Mouse (Mus musculus) heart, postnatal 0 days (tissue): Measurements from ENCODE around the gene Prkd1. TPM values are rescaled to one million over a fixed set of nuclear protein-coding genes. Genes with fewer than 3 reads are reported as not detected.

Source experiments
- ATAC-seq: fragments of 200-750 bp; cut with Nextera tagmentation; 2 replicates; pipeline ENCODE4 v1.8.0; 2017; ENCODE audit warnings: low read depth, moderate number of reproducible peaks, moderate library complexity; ENCODE audit not compliant: insufficient read depth
- DNase-seq: peaks from one replicate; pipeline ENCODE4 v3.0.0-alpha.2; 2016; ENCODE audit warnings: low spot score
- H3K27ac ChIP-seq: fragments of 300-500 bp; sonication (generic); 2 replicates; pipeline ENCODE4 v1.5.1; 2014; ENCODE audit warnings: low read depth, mild to moderate bottlenecking
- H3K27me3 ChIP-seq: fragments of 300-500 bp; sonication (generic); 2 replicates; pipeline ENCODE4 v1.6.1; 2014; ENCODE audit warnings: low read length, mixed read lengths; ENCODE audit not compliant: control insufficient read depth, insufficient read depth
- H3K36me3 ChIP-seq: fragments of 300-500 bp; sonication (generic); replicated peaks from 2 replicates; pipeline ENCODE4 v1.6.1; 2014; ENCODE audit warnings: low read length, mixed read lengths; ENCODE audit not compliant: control insufficient read depth, insufficient read depth
- H3K4me1 ChIP-seq: fragments of 300-500 bp; sonication (generic); 2 replicates; pipeline ENCODE4 v1.6.1; 2014; ENCODE audit warnings: antibody characterized with exemption; ENCODE audit not compliant: control insufficient read depth, insufficient read depth
- H3K4me2 ChIP-seq: fragments of 300-500 bp; sonication (generic); 2 replicates; pipeline ENCODE4 v1.6.1; 2014; ENCODE audit warnings: low read depth, mild to moderate bottlenecking, low read length, moderate library complexity
- H3K4me3 ChIP-seq: fragments of 300-500 bp; sonication (generic); 2 replicates; pipeline ENCODE4 v1.5.1; 2014; ENCODE audit warnings: low read depth, low read length
- H3K9ac ChIP-seq: fragments of 300-500 bp; sonication (generic); replicated peaks from 2 replicates; pipeline ENCODE4 v1.6.1; 2014; ENCODE audit warnings: low read depth, low read length, mixed read lengths
- H3K9me3 ChIP-seq: fragments of 300-500 bp; sonication (generic); replicated peaks from 2 replicates; pipeline ENCODE4 v1.6.1; 2016; ENCODE audit warnings: low read length; ENCODE audit not compliant: control insufficient read depth
- CTCF ChIP-seq: IDR thresholded peaks from 2 replicates; pipeline ENCODE4 v1.5.1; 2016; ENCODE audit warnings: antibody characterized with exemption, control low read depth, low read depth
- EP300 ChIP-seq: IDR thresholded peaks from 2 replicates; pipeline ENCODE4 v1.6.1; 2016; ENCODE audit warnings: antibody characterized with exemption, low read depth
- WGBS: fragments of 180-500 bp; shearing (Covaris S2); extraction: QIAGEN DNeasy Blood & Tissue Kit; methylation state at CpG from one replicate; pipeline ENCODE4 v1.1.7; 2014; 5-methylcytosine and 5-hydroxymethylcytosine counted together
- polyA plus RNA-seq: library from polyadenylated mRNA; unstranded; fragments of >200 nt; fragmentation: Nextera tagmentation; extraction: Ambion mirVana; gene quantifications from 2 replicates; pipeline ENCODE4 v1.2.1, GENCODE M21; 2015
- total RNA-seq: library from RNA; depleted of rRNA; stranded (reverse); fragments of >200 nt; gene quantifications from 2 replicates; pipeline ENCODE4 v1.2.3, GENCODE M21; 2014; ENCODE audit warnings: low replicate concordance

Prkd1 gene
- total and polyA plus RNA-seq, 2 experiments from 2014 or later, result 2.8 to 8.7 TPM

DNA sequence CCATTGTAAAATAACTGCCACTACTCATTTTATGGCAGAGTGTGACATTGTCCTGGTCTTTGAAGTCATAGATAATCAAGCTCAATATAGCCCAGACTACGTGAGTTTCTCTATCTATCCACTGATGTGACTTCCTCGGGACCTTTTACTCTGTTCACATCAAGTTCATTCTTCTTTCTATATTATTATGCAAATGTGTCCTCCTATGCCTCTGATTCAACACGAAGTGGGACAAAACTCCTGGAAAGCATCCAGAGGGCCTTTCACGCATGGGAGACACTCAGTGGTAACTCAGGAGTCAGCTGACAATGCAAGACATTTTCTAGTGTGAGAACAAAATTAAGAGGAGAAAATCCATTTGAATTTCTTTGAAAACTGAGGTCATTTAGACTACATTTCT lies 315.7 kb downstream of the Prkd1 start:
- TF ChIP-seq EP300 (no peak), CTCF (no peak)
- Histone ChIP-seq H3K27ac (no peak overlapping the region), H3K36me3 (no peaks in the 10 kb centered on the region), H3K27me3 (no peaks in the 10 kb centered on the region), H3K9me3 (no peaks in the 10 kb centered on the region), H3K4me2 (no peak overlapping the region), H3K4me3 (no peak overlapping the region), H3K4me1 (no peaks in the 10 kb centered on the region), H3K9ac (no peak overlapping the region)
- 56% methylated on average over 4 of the region's 4 CpGs for WGBS
- DNase-seq (no peak), ATAC-seq (no peak)

DNA sequence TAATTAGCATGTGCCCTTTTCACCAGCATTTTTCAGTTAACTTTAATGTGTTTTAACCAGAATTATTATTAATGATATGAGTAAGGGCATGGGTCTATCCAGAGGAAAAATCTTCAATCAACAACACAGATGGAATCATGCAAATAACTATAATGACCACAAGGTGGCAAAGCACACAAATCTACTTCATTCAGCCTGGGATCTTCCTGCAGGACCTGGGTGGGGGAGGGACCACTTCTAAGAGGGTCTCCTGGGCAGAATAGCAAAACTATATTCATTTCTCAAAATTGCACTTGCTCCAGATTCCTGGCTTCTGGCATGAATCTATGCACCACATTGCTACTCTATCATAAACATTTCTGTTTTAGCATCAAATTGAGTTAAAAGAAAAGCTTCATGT lies 334.3 kb downstream of the Prkd1 start:
- ATAC-seq (no peak), DNase-seq (no peak)
- H3K4me1 ChIP-seq, result no peaks in the 10 kb centered on the region

DNA sequence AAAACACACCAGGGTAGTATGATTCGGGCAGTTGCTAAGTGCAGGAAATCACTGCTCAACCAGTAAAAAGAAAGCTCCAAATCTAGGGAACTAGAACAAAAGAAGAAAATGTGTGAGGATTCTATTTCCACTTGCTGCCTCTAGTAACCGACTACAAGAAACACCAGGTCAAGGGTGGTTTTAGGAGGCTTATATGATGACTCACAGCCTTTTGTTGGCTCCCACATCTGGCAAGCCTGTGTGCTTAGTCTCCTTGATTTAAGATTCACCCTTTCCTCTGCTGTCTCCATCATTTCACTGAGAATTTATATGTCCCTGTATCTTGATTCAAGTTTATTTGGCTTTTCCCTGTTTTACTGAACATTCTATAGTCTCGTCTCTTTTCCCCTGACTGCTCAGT lies 339.6 kb downstream of the Prkd1 start:
- no peak overlapping the region for H3K27ac ChIP-seq

More for the DNA sequence above, 334.3 kb downstream of the Prkd1 start:
- Histone ChIP-seq H3K36me3 (no peaks in the 10 kb centered on the region), H3K27me3 (no peaks in the 10 kb centered on the region), H3K4me3 (no peak overlapping the region), H3K9ac (no peak overlapping the region), H3K9me3 (no peaks in the 10 kb centered on the region), H3K4me2 (no peak overlapping the region), H3K27ac (no peak overlapping the region)
- TF ChIP-seq EP300 (no peak), CTCF (peak; percentile 61)

DNA sequence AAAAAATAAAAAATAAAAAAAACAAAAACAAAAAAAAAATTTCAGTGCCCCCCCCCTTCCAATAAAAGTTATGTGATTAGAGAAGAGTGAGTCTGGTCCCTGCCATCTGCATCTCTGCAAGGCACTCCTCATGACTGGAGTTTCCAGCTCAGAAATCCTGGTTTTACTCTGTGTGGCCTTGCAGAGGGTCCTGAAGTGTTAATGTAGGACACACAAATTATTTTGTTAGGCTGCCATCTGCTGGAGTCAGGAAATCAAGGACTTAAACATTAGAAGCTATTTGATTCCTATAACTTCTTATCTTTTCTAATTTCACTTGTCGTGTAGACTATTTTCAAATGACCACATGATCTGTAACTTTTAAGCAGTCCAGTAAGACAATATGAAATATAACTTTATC lies 347.6 kb downstream of the Prkd1 start:
- no peak overlapping the region for H3K27ac ChIP-seq
- no peaks in the 10 kb centered on the region for H3K27me3 ChIP-seq
- DNase-seq (no peak), ATAC-seq (no peak)
- H3K4me2 ChIP-seq, result no peak overlapping the region
- H3K4me3 ChIP-seq, result no peak overlapping the region
- no peaks in the 10 kb centered on the region for H3K4me1 ChIP-seq
- H3K9me3 ChIP-seq, result no peaks in the 10 kb centered on the region
- no peaks in the 10 kb centered on the region for H3K36me3 ChIP-seq
- 10% methylated on average over 1 of the region's 1 CpGs for WGBS
- H3K9ac ChIP-seq, result no peak overlapping the region
- TF ChIP-seq CTCF, result peak; percentile 22; the same call in 1 of the 2 replicates
- no peak for TF ChIP-seq EP300

More for the DNA sequence above, 339.6 kb downstream of the Prkd1 start:
- no peaks in the 10 kb centered on the region for H3K36me3 ChIP-seq
- no peak overlapping the region for H3K9ac ChIP-seq
- no peaks in the 10 kb centered on the region for H3K9me3 ChIP-seq
- no peak overlapping the region for H3K4me2 ChIP-seq
- no peak for TF ChIP-seq EP300
- no peak for TF ChIP-seq CTCF
- DNase-seq (no peak), ATAC-seq (no peak)
- H3K27me3 ChIP-seq, result no peaks in the 10 kb centered on the region
- 61% methylated on average over 3 of the region's 3 CpGs for WGBS
- no peaks in the 10 kb centered on the region for H3K4me1 ChIP-seq
- no peak overlapping the region for H3K4me3 ChIP-seq

DNA sequence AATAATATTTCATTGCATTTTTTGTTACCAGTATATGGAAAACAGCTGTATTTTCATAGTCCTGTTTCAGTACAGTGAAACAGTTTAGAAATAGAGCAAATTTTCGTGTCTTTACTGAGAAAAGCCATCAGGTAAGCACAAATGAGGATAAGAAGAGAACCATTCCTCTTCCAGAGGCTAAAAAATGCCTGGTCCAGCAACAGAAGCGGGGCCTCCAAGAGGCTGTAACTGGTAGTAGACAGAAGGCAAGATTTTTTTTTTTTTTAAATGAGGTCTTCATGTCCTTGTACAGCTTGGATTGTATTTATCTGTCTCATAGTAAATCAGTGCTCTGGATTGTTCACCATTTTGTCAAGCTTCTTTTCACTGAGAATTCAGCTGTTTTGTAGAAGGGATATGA lies 352.8 kb downstream of the Prkd1 start:
- Histone ChIP-seq H3K9me3 (no peaks in the 10 kb centered on the region), H3K27me3 (no peaks in the 10 kb centered on the region), H3K27ac (no peak overlapping the region), H3K9ac (no peak overlapping the region), H3K4me3 (no peak overlapping the region), H3K4me1 (no peaks in the 10 kb centered on the region), H3K36me3 (no peaks in the 10 kb centered on the region), H3K4me2 (no peak overlapping the region)
- ATAC-seq, result no peak
- TF ChIP-seq EP300, result no peak
- no peak for TF ChIP-seq CTCF
- DNase-seq, result no peak
- WGBS, result 56% methylated on average over 2 of the region's 2 CpGs

DNA sequence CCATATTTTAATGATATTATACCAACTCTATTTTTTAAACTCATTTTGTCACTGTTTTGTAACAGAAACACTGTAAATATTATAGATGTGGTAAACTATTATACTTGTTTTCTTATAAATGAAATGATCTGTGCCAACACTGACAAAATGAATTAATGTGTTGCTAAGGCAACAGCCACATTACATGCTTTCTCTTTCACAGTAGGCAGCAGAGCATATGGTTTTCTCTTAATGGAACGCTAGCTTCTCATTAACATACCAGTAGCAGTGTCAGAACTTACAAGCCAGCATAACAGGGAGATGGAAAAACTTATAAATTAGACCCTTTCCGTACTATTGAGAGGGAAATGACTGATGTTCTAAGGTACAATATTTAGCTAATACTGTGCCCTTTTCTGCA lies 353.3 kb downstream of the Prkd1 start:
- no peaks in the 10 kb centered on the region for H3K27me3 ChIP-seq
- H3K4me3 ChIP-seq, result no peak overlapping the region
- ATAC-seq (no peak), DNase-seq (no peak)
- TF ChIP-seq EP300, result no peak
- TF ChIP-seq CTCF, result no peak
- 71% methylated on average over 2 of the region's 2 CpGs for WGBS
- no peaks in the 10 kb centered on the region for H3K9me3 ChIP-seq
- H3K27ac ChIP-seq, result no peak overlapping the region
- no peak overlapping the region for H3K9ac ChIP-seq
- H3K36me3 ChIP-seq, result no peaks in the 10 kb centered on the region
- no peaks in the 10 kb centered on the region for H3K4me1 ChIP-seq
- H3K4me2 ChIP-seq, result no peak overlapping the region
